Mouse (Mus musculus) MN1 (cell line): ENCODE data around the gene Spen.

Experiments
- DNase-seq: peaks from one replicate; pipeline ENCODE4 v3.0.0-alpha.2; 2016; ENCODE audit warnings: low spot score

Gene Spen

GRCm38 (mm10) chr4:141446211-141446610, 92.2 kb downstream of the Spen start:
- DNase-seq: no peak

GRCm38 (mm10) chr4:141445328-141445720, 93.1 kb downstream of the Spen start:
- peak; percentile 77 for DNase-seq

DNA sequence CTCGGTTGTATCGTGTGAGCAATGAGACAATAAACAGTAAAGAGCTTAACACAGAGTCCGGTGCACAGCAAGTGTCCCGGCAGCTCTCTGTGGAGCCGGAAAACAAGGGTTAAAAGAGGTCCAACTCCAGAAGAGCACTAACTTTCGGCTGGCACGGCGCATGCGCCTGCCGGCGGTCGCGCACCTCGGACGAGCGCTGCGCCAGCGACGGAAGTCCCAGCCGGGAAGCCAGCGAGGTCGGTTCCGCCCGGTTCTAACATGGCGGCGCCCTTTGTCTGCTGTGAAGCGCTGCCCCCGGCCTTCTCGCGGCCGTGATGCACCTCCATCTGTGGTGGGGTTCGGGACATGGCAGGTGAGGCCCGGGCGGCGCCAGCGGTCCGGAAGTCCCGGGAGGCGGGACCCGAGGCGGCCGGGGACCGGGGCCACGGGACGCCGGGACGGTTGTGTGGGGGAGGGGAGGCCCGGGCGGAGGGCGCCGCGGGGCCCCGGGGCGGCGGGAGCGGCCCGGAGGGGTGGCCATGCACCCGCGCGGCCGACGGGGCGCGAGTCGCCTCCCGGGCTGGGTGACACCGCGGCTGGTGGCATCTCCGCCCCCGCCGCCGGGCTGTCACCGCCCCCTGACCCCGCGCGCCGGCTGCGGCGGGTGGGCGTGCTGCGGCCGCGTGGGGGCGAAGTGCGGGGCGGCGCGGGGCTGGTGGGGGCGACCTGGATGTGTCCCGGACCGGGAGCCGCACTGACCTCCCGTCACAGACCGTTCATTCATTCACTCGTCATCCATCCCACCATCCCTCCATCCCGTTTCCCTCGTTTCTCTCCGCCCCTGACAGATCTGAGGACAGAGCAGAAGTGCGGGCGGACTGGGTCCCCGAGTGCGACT, 93.7 kb downstream of the Spen start, which contains the start of gene Zbtb17:
TSS of gene Zbtb17 (plus strand) at position 204 of the 877 bp plus-strand sequence.
- peak; percentile 93 for DNase-seq

DNA sequence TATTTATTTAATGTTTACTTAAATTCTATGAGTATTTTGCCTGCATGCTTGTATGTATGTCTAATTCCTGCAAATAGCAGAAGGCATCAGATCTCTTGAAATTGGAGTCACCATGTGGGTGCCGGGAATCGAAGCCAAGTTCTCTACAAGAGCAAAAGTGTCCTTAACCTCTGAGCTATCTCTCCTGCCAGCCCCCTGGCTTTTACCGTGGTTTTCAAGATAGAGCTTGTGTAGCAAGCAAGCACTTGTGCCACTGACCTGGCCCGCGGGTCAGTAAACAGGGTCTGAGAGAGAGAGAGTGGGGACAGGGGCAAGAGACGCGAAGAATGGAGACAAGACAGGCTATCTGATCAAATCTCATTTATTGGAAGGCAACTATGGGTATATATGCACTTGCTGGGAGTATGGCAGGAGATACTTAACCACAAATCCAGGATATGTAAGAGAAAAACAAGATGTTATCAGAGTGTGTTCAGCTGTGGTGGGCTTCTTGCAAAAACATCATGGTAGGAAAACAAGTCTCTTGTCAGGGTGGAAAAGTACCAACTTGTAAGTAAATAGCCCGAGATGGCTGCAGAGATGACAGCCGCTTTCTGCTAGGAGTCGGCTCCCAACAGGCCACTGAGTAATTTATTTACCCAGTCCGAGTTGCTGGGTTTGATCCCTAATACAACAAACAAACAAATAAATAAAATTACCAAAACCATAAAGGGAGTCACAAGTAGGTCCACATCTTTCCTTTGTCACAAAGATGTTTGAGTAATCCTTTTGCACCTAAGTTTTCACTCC, 94.6 kb downstream of the Spen start:
- DNase-seq: no peak

- no peak for DNase-seq
These were observed 97.5 kb downstream of the Spen start for GRCm38 (mm10) chr4:141440877-141441276.

- no peak for DNase-seq
These were observed 99.2 kb downstream of the Spen start for GRCm38 (mm10) chr4:141439083-141439803.

- no peak for DNase-seq
These were observed 102.4 kb downstream of the Spen start, which contains the start of gene Srarp for GRCm38 (mm10) chr4:141435974-141436373. Gene Srarp, minus strand, starts transcription at chr4:141436105.

DNA sequence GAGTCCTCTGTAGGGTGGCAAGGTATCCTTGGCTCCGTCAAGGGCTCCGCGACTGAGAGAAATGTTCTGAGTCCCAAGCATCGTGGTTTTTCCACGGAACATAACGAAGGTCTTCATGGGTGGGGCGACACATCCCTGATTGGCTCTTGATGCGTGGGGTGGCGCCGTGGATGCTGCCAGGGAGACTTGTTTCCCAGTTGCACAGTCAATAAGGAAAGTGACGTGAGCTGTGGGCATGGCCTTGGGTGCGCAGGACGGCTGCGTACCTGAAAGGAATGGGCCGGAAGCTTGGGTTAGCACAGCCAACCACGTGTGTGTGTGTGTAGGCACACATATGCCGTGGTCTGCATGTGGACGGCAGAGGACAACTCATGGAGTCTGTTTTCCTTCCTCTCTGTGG, 105.2 kb downstream of the Spen start:
- DNase-seq: no peak

DNA sequence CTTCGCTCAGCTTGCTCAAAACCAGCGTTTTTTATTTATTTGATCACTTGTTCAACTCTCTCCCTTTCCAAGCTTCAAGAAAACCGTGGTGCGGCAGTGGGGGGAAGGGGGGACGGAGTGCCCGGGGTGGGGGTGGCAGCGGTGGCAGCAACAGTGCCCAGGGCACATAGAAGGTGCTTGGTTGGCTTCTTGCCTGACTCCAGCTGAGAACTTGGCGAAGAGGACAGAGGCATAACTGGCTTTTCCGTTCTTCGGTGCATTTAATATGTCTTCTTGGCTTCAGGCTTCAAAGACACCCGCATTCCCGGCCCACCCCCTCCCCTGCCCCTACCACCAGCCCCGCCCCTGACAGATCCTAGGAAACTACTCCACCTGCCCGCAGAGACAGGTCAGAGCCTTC, 105.7 kb downstream of the Spen start:
- no peak for DNase-seq

DNA sequence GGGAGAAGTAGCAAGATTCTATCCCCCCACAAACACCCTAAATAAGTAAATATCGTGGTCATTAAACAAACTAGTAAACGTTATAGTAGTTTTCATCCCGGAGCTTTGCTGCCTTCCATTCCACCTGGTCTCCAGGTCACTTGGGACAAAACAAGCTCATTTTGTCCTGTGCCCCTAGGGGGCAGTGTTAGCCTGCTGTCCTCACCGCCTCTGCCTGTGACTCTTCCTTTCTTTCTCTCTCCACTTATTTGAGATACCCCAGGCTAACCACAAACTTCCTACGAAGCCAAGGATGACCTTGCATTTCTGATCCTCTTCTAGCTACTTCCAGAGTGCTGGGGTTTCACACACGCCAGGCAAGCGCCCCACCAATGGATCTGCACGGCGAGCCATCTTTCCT, 107.4 kb downstream of the Spen start:
- peak; percentile 74 for DNase-seq

- DNase-seq: peak; percentile 44
These were observed 108.5 kb downstream of the Spen start for GRCm38 (mm10) chr4:141429847-141430246.

DNA sequence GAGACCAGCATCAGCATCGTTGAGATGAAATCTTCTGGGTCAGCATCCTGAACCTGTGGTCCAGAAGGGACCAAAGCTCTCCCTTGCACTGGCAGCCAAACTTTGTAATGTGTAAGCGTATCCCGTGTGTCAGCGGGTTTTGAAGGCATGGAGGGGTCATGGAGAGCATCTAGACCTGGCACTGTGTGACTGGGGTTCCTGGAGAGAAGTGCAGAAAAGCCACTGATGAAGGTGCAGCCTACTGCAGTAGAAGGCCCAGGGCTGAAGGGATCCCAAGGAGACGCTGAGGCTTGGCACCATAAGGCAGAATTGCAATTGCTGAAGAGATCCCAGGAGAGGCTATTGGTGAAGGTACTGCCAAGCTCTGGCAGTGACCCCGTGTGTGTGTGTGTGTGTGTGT, 109.0 kb downstream of the Spen start:
- no peak for DNase-seq

- no peak for DNase-seq
These were observed 110.5 kb downstream of the Spen start for GRCm38 (mm10) chr4:141427921-141428320.

- no peak for DNase-seq
These were observed 111.3 kb downstream of the Spen start for GRCm38 (mm10) chr4:141426796-141427745.

DNA sequence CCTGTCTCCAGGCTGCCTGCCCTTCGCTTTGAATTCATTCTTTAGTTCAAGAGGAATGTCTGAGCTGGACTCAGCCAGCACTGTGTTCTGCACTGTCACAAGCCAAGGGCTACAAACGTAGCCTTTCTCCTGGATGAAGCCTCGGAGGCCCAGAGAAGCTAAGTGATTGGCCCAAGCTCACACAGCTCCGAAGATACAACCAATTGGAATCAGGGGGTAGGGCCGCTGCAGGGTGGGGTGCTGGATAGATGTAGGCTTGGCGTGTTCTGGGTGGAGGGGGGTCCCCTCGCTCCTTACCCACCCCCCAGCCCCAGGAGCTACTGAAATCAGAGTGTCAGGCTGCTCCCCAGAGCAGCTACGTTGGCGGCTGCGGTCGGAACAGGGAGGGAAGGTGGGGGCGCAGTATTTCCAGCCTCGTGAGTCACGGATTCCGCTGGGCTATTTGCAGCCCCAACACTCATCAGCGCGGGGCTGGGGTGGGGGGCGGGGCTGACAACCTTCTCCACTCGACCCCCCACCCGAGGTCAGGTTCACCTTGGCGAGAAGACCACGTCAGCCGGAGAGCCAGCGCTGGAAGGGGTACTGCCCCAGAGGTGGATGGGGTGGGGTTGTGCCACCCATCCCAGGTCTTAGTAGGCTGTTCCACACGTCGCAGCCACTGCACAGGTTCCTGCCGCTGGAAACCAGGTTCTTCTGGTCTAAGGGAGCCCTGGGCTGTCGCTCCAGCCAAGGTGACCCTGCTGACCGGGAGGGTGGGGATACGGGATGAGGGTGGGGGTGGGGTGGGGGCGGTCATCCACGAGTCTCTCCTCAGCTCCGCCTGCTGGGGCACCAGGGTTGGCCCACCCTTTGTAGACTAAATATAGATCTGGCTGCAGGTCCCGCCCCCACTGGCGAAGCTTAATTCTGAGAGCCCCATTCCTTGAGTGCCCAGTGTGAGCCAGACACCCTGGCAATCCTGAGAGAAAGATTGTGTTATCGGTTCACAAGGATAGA, 112.6 kb downstream of the Spen start:
- no peak for DNase-seq

- DNase-seq: no peak
These were observed 114.5 kb downstream of the Spen start for GRCm38 (mm10) chr4:141423691-141424431.

DNA sequence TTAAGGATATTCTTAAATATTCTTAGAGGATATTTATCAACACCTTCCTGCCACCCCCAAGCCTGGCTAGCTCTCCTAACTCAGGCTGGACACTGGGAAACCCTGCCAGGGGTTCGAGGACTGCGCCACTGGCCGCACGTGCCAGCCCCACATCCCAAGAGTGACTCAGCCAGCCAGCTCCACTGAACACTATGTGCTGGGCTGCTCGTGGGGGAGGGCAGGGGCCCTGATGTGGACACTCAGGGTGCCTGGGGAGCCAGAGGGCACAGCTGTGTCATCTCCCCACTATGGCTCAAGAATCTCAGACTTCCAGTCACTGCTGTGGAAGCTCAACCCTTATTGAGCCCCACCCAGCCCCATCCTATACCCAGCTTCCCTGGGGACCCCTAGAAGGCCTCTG, 115.1 kb downstream of the Spen start:
- no peak for DNase-seq

DNA sequence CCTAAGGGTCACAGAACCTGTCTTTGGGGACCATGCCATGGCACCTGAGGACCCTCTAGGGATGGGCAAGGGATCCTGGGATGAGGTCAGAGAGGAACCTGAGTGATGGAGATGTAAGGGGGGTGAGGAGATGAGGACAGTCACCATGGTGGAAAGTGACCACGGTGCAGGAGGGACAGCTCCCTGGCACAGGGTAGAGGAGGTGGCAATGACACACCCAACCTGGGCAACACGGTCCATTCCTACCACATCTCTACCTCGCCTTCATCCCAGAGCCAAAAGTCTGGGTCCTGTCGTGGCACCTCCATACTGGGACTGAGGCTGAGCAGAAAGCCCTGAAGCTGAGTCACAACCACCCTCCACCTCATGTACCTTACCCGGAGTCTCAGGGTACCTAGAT, 115.6 kb downstream of the Spen start:
- no peak for DNase-seq

DNA sequence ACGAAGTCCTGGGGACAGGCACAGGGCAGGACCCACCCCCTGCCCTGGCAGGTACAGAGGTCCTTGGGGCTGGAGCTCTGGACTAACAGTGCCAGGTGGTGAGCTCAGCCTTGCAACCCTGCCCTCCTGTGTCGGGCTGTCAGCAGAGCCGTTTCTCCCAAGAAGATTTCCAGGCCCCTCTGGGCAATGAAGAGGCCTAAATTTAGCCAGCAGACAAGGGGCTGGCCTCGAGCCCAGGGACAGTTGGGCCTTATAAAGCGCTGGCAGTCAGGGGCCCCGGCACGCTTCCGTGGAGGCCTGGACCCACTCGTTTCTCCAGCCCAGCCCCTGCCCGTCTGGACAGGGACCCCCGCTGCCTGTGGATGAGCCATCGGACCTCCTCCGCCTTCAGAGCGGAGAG, 117.0 kb downstream of the Spen start:
- peak; percentile 87 for DNase-seq
